Mouse (Mus musculus) heart, adult 18-20 months (tissue): ENCODE results near the gene Parp9. TPM values are rescaled to one million over a fixed set of nuclear protein-coding genes. Genes with fewer than 3 reads are reported as not detected.
"Not testable (repeated sequence)": the region's sequence is repeated elsewhere in the genome, so short reads cannot be mapped to it uniquely, and the experiment has no call there.

ENCODE experiments used
- DNase-seq, 2 experiments: peaks; one replicate each; pipeline ENCODE4 v3.0.0; 2021 to 2022; ENCODE audit warnings: mixed read lengths in 1 of 2
- total RNA-seq, 2 experiments: library from RNA; stranded (reverse); gene quantifications; 2 replicates each; pipeline ENCODE4 v1.2.3; 2021

The Parp9 gene
- total RNA-seq, 2 experiments from 2014 or later: 9.5 to 10.2 TPM

DNA sequence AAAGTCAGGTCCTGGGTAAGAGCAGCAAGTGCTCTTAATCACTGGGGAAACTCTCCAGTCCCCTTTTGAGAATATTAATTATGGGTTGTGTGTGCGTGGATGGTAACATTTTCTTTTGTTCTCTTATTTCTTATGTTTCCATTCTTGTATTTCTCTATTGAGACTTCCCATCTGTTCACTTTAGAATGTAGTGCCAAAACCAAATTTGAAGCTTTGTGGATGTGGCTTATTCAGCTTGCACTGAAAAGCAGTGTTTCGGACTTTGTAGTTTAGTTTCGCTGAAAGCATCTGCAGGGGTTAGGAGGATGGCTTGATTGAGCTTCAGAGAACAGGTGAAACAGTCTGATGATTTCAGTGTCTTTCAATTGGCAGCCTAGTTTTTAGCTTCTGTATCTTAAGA, 55.0 kb downstream of the Parp9 start:
- no peak for DNase-seq

DNA sequence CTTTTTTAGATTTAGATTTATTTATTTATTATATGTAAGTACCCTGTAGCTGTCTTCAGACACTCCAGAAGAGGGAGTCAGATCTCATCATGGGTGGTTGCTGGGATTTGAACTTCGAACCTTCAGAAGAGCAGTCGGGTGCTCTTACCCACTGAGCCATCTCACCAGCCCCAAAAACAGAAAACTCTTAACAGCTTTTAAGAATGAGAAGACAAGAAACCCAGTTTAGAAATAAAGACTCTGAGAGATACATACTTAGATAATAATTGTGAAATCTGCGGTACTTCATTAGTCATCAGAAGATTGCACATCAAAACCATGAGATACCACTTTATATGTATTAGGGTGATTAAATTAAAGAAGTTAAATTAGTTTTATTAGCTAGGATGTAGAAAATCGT, 60.6 kb downstream of the Parp9 start:
- DNase-seq: not testable (repeated sequence)

DNA sequence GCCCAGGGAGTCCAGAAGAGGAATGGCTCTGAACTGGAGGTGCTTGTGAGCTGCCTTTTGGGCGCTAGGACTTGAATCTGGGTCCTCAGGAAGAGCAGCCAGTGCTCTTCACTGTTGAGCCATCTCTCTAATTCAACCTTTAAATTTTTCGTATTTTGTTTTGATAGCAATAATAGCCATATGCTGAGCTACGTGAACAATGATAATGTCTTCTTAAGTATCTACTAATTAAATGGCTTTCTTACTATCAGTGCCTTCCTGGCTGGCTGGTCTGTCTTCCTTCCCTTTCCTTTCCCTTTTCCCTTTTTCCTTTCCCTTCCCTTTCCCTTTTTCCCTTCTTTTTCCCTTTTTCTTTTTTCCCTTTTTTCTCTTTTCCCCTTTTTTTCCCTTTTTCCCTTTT, 70.1 kb downstream of the Parp9 start:
- DNase-seq: no peak

DNA sequence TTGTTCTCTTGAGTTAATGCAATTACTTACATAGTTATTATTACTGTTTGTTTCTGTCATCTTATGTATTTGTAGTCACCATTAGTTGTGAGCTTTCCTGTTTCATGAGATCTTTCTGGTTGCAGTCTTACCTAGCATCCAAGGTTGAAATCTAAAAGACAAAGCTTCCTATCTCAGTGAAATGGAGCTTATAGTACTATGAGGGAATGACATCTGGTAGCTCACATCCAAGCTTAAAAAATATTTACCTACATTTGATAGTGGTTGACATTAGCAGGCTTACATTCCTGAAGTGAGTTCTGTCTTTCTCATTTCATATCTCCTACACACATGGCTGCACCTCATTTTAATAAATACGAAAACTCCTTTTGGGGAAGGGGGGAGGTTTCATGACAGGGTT, 78.1 kb downstream of the Parp9 start:
- DNase-seq: no peak

Other genes with a start within 250 kb of the Parp9 start
- gene Dirc2, start 169.1 kb upstream of the Parp9 start, total RNA-seq: 10 to 100 TPM; 56.4 to 59.9 TPM
- gene Hspbap1, start 168.1 kb upstream of the Parp9 start, total RNA-seq: 1 to 10 TPM; 2.4 to 3.2 TPM
- gene Parp14, start 66.9 kb upstream of the Parp9 start, total RNA-seq: 10 to 100 TPM; 12.2 to 12.9 TPM
- 10 to 100 TPM; 10.9 to 11.3 TPM for gene Dtx3l, start 681 bp downstream of the Parp9 start, total RNA-seq
- 100 to 1,000 TPM; 121 to 132 TPM for gene Kpna1, start 40.3 kb downstream of the Parp9 start, total RNA-seq
- gene Wdr5b, start 102.7 kb downstream of the Parp9 start, total RNA-seq: 1 to 10 TPM; 2.6 to 3.0 TPM
- 100 to 1,000 TPM; 252 to 253 TPM for gene Fam162a, start 133.1 kb downstream of the Parp9 start, total RNA-seq
- gene Ccdc58, start 133.2 kb downstream of the Parp9 start, total RNA-seq: 10 to 100 TPM; 30.3 to 36.8 TPM
- not detected for gene Csta1, start 192.8 kb downstream of the Parp9 start, total RNA-seq
- not detected for gene Stfa2l1, start 218.3 kb downstream of the Parp9 start, total RNA-seq
- gene Gm5483, start 245.7 kb downstream of the Parp9 start, total RNA-seq: not detected